25 mouse cellular contexts compared by ENCODE assay signal in the genomic region with DNA sequence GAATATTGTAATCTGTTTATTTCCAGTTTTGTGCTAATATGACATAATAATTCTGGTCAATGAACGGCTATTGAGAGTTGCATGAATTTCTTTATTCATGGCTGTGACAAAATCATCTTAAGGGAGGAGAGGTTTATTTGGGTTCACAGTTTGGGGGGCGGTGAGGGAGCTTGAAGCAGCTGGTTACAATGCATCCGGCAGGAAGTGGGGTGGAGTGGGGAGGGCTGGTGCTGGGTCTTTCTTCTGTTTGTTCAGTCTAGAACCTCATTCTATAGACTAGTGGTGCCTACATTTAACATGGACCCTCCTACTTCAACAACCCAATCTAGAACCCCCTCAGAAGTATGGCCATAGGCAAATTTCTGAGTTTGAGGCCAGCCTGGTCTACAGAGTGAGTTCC. TPM values are rescaled to one million over a fixed set of nuclear protein-coding genes. Genes with fewer than 3 reads are reported as not detected.
DNase-seq lines count a peak whose midpoint lies in the region; ATAC-seq and TF ChIP-seq lines count a peak whose summit lies in the region.
"Had no signal": no experiment of that assay in that cellular context is flagged by ENCODE, and none has a peak within 500 bp of the region (broad histone marks: within the 10 kb centered on the region; RNA-seq: fewer than 3 reads in every experiment).

No protein-coding gene starts in this region.

- no peak for TF ChIP-seq CTCF in thymus, adult 2 months (IDR thresholded peaks at IDR 0.05; ENCODE audit: borderline replicate concordance, control insufficient read depth, extremely low read depth, insufficient read depth, low read length, poor library complexity)
- TF ChIP-seq CTCF in gastrocnemius, adult 2 months (IDR thresholded peaks at IDR 0.05) = no peak

- H3K4me2 ChIP-seq in forebrain, embryonic 14.5 days (ENCODE audit: low read length) = no peak overlapping the region
- H3K4me2 ChIP-seq: midbrain, embryonic 13.5 days; neural tube, embryonic 15.5 days had no signal

- intact Hi-C loops in gastrocnemius, adult 2 months (cut with DNase I) = no loop called here

- ATAC-seq in forebrain, embryonic 14.5 days = no peak
- ATAC-seq: midbrain, embryonic 13.5 days had no signal

- no peak for TF ChIP-seq POLR2A in thymus, adult 2 months (IDR thresholded peaks at IDR 0.05; ENCODE audit: control insufficient read depth, extremely low read depth, insufficient read depth, low read length, poor library complexity)

- no peak for DNase-seq in forebrain, embryonic 14.5 days (ENCODE audit: low spot score)
- DNase-seq in forebrain, embryonic 10.5 days (ENCODE audit: extremely low spot score, low spot score) = no peak
- DNase-seq in CD4-positive, CD25-positive, alpha-beta regulatory T cell, adult 2 months (ENCODE audit: low read depth, low spot score) = peak; percentile 29
- peak; percentile 55 for DNase-seq in thymus, adult 2 months
- peak; percentile 44 to 62 for DNase-seq in thymus, postnatal 36 days
- DNase-seq in kidney, adult 8-10 months = no peak
- DNase-seq in gastrocnemius, adult 2 months = no peak
- DNase-seq: adrenal gland, postnatal 10 days; cerebellum, adult 11 months; cerebellum, adult 9-10 months; cerebellum, postnatal 36 days; kidney, adult 18-20 months; kidney, postnatal 36 days; liver; lung, adult 2 months; lung, postnatal 10 days; retina, postnatal 1 day; right cerebral cortex, postnatal 25 days had no signal

- H3K27me3 ChIP-seq in forebrain, embryonic 14.5 days (replicated peaks; ENCODE audit: control insufficient read depth, insufficient read depth, low read length) = no peaks in the 10 kb centered on the region
- H3K27me3 ChIP-seq in forebrain, embryonic 10.5 days (ENCODE audit: poor library complexity, severe bottlenecking) = no peaks in the 10 kb centered on the region
- H3K27me3 ChIP-seq in thymus, adult 2 months (ENCODE audit: control insufficient read depth, insufficient read depth, low read length) = no peaks in the 10 kb centered on the region
- H3K27me3 ChIP-seq: CH12.LX; heart, embryonic 15.5 days; midbrain, embryonic 13.5 days; neural tube, embryonic 15.5 days had no signal

- H3K27ac ChIP-seq in forebrain, embryonic 14.5 days (ENCODE audit: low read depth, low read length) = peak overlapping the region; percentile 58
- H3K27ac ChIP-seq in forebrain, embryonic 10.5 days = no peak overlapping the region
- H3K27ac ChIP-seq in thymus, adult 2 months (ENCODE audit: control insufficient read depth, insufficient read depth, low read length) = 0 out of 2 replicates have a peak overlapping the region, but pooled peaks have one; percentile 41
- H3K27ac ChIP-seq in gastrocnemius, adult 2 months = no peak overlapping the region
- H3K27ac ChIP-seq: heart, embryonic 10.5 days; liver, embryonic 14.5 days; macrophage; midbrain, embryonic 13.5 days had no signal

- 82% methylated on average over 3 of the region's 3 CpGs for WGBS in forebrain, embryonic 14.5 days
- WGBS in forebrain, embryonic 10.5 days = 83% methylated on average over 3 of the region's 3 CpGs
- 50% methylated on average over 3 of the region's 3 CpGs for whole genome bisulfite sequencing in thymus, adult 2 months

- no peaks in the 10 kb centered on the region for H3K9me3 ChIP-seq in forebrain, embryonic 14.5 days (replicated peaks; ENCODE audit: control insufficient read depth, low read length)
- no peaks in the 10 kb centered on the region for H3K9me3 ChIP-seq in forebrain, embryonic 10.5 days
- H3K9me3 ChIP-seq: heart, embryonic 10.5 days; heart, embryonic 15.5 days; midbrain, embryonic 13.5 days; neural tube, embryonic 15.5 days had no signal

- H3K4me1 ChIP-seq in forebrain, embryonic 14.5 days (ENCODE audit: control insufficient read depth, insufficient read depth, low read length) = 0 out of 2 replicates have a peak, but pooled peaks cover 4% of the 10 kb centered on the region
- H3K4me1 ChIP-seq in forebrain, embryonic 10.5 days = peaks cover 5% of the 10 kb centered on the region; the same call in 1 of the 2 replicates
- H3K4me1 ChIP-seq in thymus, adult 2 months (replicated peaks; ENCODE audit: control insufficient read depth, insufficient read depth, low read length) = peaks cover 11% of the 10 kb centered on the region; the same call in 1 of the 2 replicates

- no peaks in the 10 kb centered on the region for H3K36me3 ChIP-seq in forebrain, embryonic 14.5 days (ENCODE audit: control insufficient read depth, insufficient read depth, low read length)
- no peaks in the 10 kb centered on the region for H3K36me3 ChIP-seq in forebrain, embryonic 10.5 days (replicated peaks)
- H3K36me3 ChIP-seq in thymus, adult 2 months (ENCODE audit: control insufficient read depth, insufficient read depth, low read length) = no peaks in the 10 kb centered on the region
- H3K36me3 ChIP-seq: heart, embryonic 10.5 days; heart, embryonic 15.5 days; midbrain, embryonic 13.5 days; neural tube, embryonic 15.5 days had no signal

- no peak overlapping the region for H3K4me3 ChIP-seq in forebrain, embryonic 14.5 days (ENCODE audit: low read depth, low read length)
- no peak overlapping the region for H3K4me3 ChIP-seq in forebrain, embryonic 10.5 days
- H3K4me3 ChIP-seq in thymus, adult 2 months (ENCODE audit: control insufficient read depth, insufficient read depth, low read length) = no peak overlapping the region
- no peak overlapping the region for H3K4me3 ChIP-seq in gastrocnemius, adult 2 months
- H3K4me3 ChIP-seq: heart, embryonic 10.5 days; heart, embryonic 15.5 days; midbrain, embryonic 13.5 days; neural tube, embryonic 15.5 days had no signal

- H3K9ac ChIP-seq in forebrain, embryonic 14.5 days (ENCODE audit: low read length) = no peak overlapping the region
- H3K9ac ChIP-seq: heart, embryonic 15.5 days; liver, embryonic 14.5 days; midbrain, embryonic 13.5 days; neural tube, embryonic 15.5 days had no signal

RNA-seq across cellular contexts. Expression of gene Zfp706, which starts 30.1 kb away (rescaled TPM):
- polyA plus RNA-seq in forebrain, embryonic 14.5 days (2014; fragmentation: Nextera tagmentation; extraction: Ambion mirVana) = 353 and 411 TPM in 2 replicates
- polyA plus RNA-seq in forebrain, embryonic 10.5 days (2016; fragmentation: Nextera tagmentation; extraction: Ambion mirVana) = 490 and 521 TPM in 2 replicates
- polyA plus RNA-seq in thymus, adult 2 months (2012; rRNA removed) = 33.7 and 35.5 TPM in 2 replicates
- total RNA-seq in gastrocnemius, adult 2 months (2021) = 100 to 1,000 TPM; 109 to 129 TPM

Comparison
In these comparisons a context has a peak if more than half of its experiments do, and no peak if none do; other contexts are left out.
1. H3K27ac ChIP-seq: peak in forebrain, embryonic 14.5 days (single experiment) and thymus, adult 2 months (single experiment); none in forebrain, embryonic 10.5 days (single experiment) and gastrocnemius, adult 2 months (single experiment).
2. DNase-seq: peak in CD4-positive, CD25-positive, alpha-beta regulatory T cell, adult 2 months (single experiment), thymus, adult 2 months (single experiment) and thymus, postnatal 36 days (2 of 2); none in forebrain, embryonic 14.5 days (single experiment), forebrain, embryonic 10.5 days (single experiment), kidney, adult 8-10 months (0 of 2) and gastrocnemius, adult 2 months (single experiment).